Mouse (Mus musculus): ENCODE measurements around the gene Clec4a2.
"Not testable (repeated sequence)": the region's sequence is repeated elsewhere in the genome, so short reads cannot be mapped to it uniquely, and the experiment has no call there.

Gene Clec4a2

GRCm38 (mm10) chr6:123106128-123106527, at the start of gene Clec4a2:
Clec4a2 (plus strand) TSS chr6:123106428.
- DNase-seq = not testable (repeated sequence)

- DNase-seq = no peak
Observed at GRCm38 (mm10) chr6:123095125-123095843, 10.9 kb upstream of the Clec4a2 start.

GRCm38 (mm10) chr6:123123195-123123594, 17.0 kb downstream of the Clec4a2 start:
- no peak for DNase-seq

GRCm38 (mm10) chr6:123127173-123127572, 20.9 kb downstream of the Clec4a2 start:
- DNase-seq = no peak

- DNase-seq = not testable (repeated sequence)
Observed at GRCm38 (mm10) chr6:123137766-123138526, 31.7 kb downstream of the Clec4a2 start.

GRCm38 (mm10) chr6:123170106-123170505, 63.9 kb downstream of the Clec4a2 start:
- DNase-seq = no peak

GRCm38 (mm10) chr6:123171040-123171439, 64.8 kb downstream of the Clec4a2 start:
- no peak for DNase-seq

GRCm38 (mm10) chr6:123172593-123172992, 66.4 kb downstream of the Clec4a2 start, which contains the start of gene Clec4b2:
Clec4b2 (plus strand) TSS chr6:123172893.
- no peak for DNase-seq

GRCm38 (mm10) chr6:123175549-123175948, 69.3 kb downstream of the Clec4a2 start:
- DNase-seq = no peak

- not testable (repeated sequence) for DNase-seq
Observed at GRCm38 (mm10) chr6:123184862-123185261, 78.6 kb downstream of the Clec4a2 start.
